Mouse (Mus musculus) neural tube, embryonic 13.5 days (tissue): ENCODE results near the gene Polr1e. TPM values are rescaled to one million over a fixed set of nuclear protein-coding genes. Genes with fewer than 3 reads are reported as not detected.
"Not testable (repeated sequence)": the region's sequence is repeated elsewhere in the genome, so short reads cannot be mapped to it uniquely, and the experiment has no call there.

Experiments used
- ATAC-seq: fragments of 200-750 bp; cut with Nextera tagmentation; 2 replicates; pipeline ENCODE4 v1.8.0; 2017; ENCODE audit warnings: low read depth, mild to moderate bottlenecking, moderate TSS enrichment, moderate library complexity
- H3K27ac ChIP-seq: fragments of 300-500 bp; sonication (generic); replicated peaks from 2 replicates; pipeline ENCODE4 v1.5.1; 2015; ENCODE audit warnings: moderate library complexity, mild to moderate bottlenecking, inconsistent platforms
- H3K27me3 ChIP-seq: fragments of 300-500 bp; sonication (generic); 2 replicates; pipeline ENCODE4 v1.6.1; 2015; ENCODE audit warnings: mild to moderate bottlenecking, inconsistent platforms
- H3K36me3 ChIP-seq: fragments of 300-500 bp; sonication (generic); 2 replicates; pipeline ENCODE4 v1.6.1; 2015; ENCODE audit warnings: mild to moderate bottlenecking, inconsistent platforms
- H3K4me1 ChIP-seq: fragments of 300-500 bp; sonication (generic); replicated peaks from 2 replicates; pipeline ENCODE4 v1.6.1; 2015; ENCODE audit warnings: inconsistent platforms
- H3K4me2 ChIP-seq: fragments of 300-500 bp; sonication (generic); 2 replicates; pipeline ENCODE4 v1.6.1; 2015; ENCODE audit warnings: inconsistent platforms, mild to moderate bottlenecking, moderate library complexity
- H3K4me3 ChIP-seq: fragments of 300-500 bp; sonication (generic); 2 replicates; pipeline ENCODE4 v1.5.1; 2015; ENCODE audit warnings: mild to moderate bottlenecking, inconsistent platforms
- H3K9ac ChIP-seq: fragments of 300-500 bp; sonication (generic); 2 replicates; pipeline ENCODE4 v1.6.1; 2015; ENCODE audit warnings: moderate library complexity, mild to moderate bottlenecking, inconsistent platforms
- H3K9me3 ChIP-seq: fragments of 300-500 bp; sonication (generic); 2 replicates; pipeline ENCODE4 v1.6.1; 2016; ENCODE audit warnings: inconsistent platforms
- WGBS: fragments of 180-500 bp; shearing (Covaris S2); methylation state at CpG from one replicate; pipeline ENCODE4 v1.1.7; 2015; 5-methylcytosine and 5-hydroxymethylcytosine counted together
- polyA plus RNA-seq: library from polyadenylated mRNA; unstranded; fragments of >200 nt; fragmentation: Nextera tagmentation; extraction: Ambion mirVana; gene quantifications from 2 replicates; pipeline ENCODE4 v1.2.1, GENCODE M21; 2015

Gene Polr1e
- polyA plus RNA-seq, 1 experiment from 2014 or later = 45.1 TPM

DNA sequence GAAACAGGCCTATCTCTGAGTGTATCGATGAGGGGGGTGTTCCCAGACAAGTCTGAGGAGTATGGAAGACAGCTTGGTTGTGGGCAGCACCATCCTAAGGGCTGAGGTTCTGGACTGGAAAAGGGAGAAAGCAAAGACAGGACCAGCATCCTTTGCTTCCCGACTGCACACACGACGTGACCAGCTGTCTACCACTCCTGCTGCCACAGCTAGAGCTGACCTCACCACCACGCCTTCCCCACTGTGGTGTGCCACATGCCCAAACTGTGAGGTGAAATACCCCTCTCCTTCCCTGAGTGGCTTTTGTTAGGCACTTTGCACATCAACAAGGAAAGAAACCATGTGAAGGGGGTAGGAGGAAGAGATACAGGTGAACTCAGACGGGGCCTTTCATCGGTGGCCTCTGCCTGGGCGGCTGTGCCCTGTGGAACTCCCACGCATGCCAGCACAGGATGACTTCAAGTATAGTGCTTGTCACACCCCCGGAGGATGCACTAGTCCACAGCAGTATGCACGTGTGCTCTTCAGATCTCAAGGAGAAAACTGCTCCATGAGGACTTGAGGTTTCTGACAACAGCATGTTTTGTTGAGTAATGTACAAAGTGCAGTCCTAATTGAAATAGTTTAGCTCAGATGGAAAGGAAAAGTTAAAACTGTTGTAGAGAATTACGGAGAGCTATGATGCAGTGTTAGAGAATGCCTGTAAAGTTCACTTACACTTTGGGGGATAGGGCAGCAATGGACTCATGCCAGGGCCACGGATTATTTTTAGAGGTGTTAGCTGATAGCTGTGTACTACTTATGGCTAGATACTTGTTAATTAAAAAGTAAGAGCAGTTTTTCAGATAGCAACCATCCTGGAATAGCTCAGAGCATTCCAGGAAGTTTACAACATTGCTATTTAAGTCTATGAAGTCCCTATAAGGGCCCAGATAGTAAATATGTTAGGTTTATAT, 19.4 kb downstream of the Polr1e start:
- Histone ChIP-seq H3K27me3 (no peaks in the 10 kb centered on the region), H3K36me3 (peaks cover 77% of the 10 kb centered on the region)
- WGBS = 87% methylated on average over 13 of the region's 13 CpGs

DNA sequence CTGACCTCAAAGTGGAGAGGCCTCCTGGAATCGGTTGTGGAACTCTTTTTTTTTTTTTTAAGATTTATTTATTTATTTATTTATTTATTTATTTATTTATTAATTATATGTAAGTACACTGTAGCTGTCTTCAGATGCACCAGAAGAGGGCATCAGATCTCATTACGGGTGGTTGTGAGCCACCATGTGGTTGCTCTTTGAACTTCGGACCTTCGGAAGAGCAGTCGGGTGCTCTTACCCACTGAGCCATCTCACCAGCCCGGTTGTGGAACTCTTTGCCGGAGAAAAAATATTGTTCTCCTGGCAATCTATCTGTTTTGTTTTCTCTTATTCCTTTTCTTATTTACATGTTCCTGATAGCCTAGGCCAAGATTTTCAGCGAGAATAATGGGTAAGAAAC, 20.5 kb downstream of the Polr1e start:
- peaks cover 77% of the 10 kb centered on the region for H3K36me3 ChIP-seq
- not testable (repeated sequence) for H3K4me1 ChIP-seq, H3K27ac ChIP-seq, H3K4me3 ChIP-seq, H3K4me2 ChIP-seq, H3K27me3 ChIP-seq, H3K9ac ChIP-seq, ATAC-seq, H3K9me3 ChIP-seq
- 62% methylated on average over 8 of the region's 8 CpGs for WGBS

More for the DNA sequence above, 19.4 kb downstream of the Polr1e start:
- H3K4me1 ChIP-seq = no peaks in the 10 kb centered on the region
- H3K4me2 ChIP-seq = no peak overlapping the region
- no peak overlapping the region for H3K9ac ChIP-seq
- no peak for ATAC-seq
- no peaks in the 10 kb centered on the region for H3K9me3 ChIP-seq
- no peak overlapping the region for H3K27ac ChIP-seq
- H3K4me3 ChIP-seq = no peak overlapping the region

DNA sequence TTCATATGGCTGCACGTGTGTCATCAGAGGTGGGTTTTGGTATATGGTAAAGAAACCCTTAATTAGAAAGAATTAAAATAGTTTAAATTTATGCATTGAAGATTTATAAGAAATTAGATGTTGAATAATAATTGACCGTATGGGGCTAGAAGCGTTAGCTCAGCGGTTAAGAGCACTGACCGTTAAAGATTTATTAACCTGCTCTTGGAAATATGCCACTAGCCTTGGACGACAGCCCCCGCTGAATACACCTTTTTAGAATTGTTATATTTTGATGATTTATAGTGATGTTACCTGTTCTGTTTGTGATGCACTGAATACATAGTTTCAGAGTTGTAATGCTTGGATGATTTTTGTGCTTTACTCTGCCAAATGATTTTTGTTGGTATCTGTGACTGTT, 21.2 kb downstream of the Polr1e start:
- ATAC-seq, H3K4me3 ChIP-seq, H3K4me2 ChIP-seq, H3K4me1 ChIP-seq, H3K9ac ChIP-seq, H3K27ac ChIP-seq, H3K9me3 ChIP-seq, H3K27me3 ChIP-seq: not testable (repeated sequence)
- WGBS = 87% methylated on average over 7 of the region's 7 CpGs
- H3K36me3 ChIP-seq = peaks cover 77% of the 10 kb centered on the region

DNA sequence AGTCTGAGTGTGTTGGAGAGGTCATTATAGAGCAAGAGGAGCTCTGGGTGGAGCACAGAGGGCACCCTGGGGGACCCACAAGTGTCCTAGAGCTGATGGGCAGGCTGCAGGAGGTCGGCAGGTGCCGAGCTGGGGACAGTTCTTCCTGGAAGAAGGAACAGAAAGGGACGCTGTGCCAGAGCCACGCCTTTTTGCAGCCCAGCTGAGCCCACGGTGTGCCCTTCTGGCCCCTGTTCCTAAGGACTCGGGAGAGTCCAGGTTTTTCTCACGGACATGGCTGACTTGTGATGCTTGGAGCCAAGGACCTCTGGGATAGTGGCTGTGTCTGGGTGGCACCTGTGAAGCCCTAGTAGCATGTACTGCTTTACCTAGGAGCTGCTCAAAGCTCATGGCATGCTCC, 22.4 kb downstream of the Polr1e start:
- Histone ChIP-seq H3K36me3 (peaks cover 77% of the 10 kb centered on the region), H3K27me3 (no peaks in the 10 kb centered on the region), H3K9me3 (no peaks in the 10 kb centered on the region), H3K4me1 (no peaks in the 10 kb centered on the region), H3K4me3 (no peak overlapping the region), H3K27ac (no peak overlapping the region), H3K9ac (no peak overlapping the region), H3K4me2 (no peak overlapping the region)
- WGBS = 80% methylated on average over 7 of the region's 7 CpGs
- ATAC-seq = no peak

DNA sequence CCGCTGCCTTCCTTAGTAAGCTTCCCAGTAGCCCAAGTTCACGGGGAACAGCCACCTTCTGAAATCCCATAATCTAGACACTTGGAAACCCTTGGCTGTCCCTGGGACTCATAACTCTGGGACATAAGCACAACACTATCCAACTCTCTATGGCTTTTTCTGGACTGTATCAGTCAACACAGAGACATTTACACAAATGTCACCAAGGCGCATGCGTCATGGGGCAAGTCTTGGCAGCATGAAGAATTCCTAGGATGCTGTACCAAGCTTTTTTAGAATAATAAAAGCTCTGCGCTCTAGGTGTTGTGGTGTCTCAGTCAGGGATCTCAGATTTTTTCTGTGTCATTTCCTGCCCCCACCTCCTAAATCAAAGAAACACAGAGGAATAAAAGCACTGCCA, 28.3 kb downstream of the Polr1e start:
- ATAC-seq = no peak
- WGBS = 94% methylated on average over 5 of the region's 5 CpGs
- Histone ChIP-seq H3K36me3 (peaks cover 84% of the 10 kb centered on the region), H3K4me3 (no peak overlapping the region), H3K9ac (no peak overlapping the region), H3K9me3 (no peaks in the 10 kb centered on the region), H3K4me1 (no peaks in the 10 kb centered on the region), H3K4me2 (no peak overlapping the region), H3K27ac (no peak overlapping the region), H3K27me3 (no peaks in the 10 kb centered on the region)

DNA sequence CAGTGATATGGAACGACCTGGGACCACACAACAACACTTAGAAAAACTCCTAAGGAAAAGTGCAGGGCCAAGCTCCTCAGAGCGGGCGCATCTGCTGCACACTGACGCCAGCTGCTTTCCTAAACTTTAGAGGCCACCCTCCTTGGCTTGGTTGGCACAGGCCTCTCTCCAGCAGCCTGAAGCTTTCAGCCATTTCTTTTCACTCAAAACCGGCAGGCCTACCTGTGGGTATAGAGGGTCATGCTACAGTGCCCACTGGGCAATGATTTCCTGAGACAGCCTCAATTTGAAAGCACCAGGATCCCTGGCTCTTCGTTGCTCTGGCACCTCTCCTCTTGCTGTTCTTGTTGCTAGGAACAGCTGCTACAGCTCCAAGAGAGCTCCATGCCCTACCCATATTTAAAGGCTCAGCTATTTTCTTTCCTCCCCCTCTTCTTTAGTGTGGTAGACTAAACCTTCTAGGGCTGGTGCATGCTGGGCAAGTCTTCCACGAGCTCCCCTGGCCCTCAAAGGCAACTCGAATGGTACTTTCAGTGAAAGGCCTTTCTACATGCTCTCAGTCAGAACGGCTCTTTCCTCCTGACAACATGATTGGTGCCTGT, 29.0 kb downstream of the Polr1e start:
- ATAC-seq = no peak
- no peak overlapping the region for H3K27ac ChIP-seq
- peaks cover 80% of the 10 kb centered on the region for H3K36me3 ChIP-seq
- H3K9me3 ChIP-seq = no peaks in the 10 kb centered on the region
- 84% methylated on average over 9 of the region's 9 CpGs for WGBS
- no peak overlapping the region for H3K4me3 ChIP-seq
- no peak overlapping the region for H3K4me2 ChIP-seq
- H3K9ac ChIP-seq = no peak overlapping the region
- H3K4me1 ChIP-seq = no peaks in the 10 kb centered on the region
- no peaks in the 10 kb centered on the region for H3K27me3 ChIP-seq

DNA sequence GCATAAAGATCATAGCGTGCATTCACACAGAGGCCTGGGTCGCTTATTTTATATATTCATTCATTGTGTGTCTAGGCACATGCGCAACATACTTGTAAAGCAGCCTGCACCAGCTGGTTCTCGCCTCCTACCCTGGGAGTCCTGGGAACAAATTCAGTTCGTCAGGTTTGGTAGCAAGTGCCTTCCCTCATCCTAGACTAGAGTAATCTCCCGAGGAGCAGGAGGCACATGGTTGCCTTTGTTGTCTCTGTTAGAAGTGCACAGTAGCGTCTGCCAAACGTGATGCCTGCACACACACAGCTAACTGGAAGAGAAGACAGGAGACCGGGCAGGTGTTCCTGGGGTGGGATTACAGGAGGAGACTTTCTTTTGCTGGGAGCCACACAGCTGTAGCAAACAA, 29.6 kb downstream of the Polr1e start:
- WGBS = 75% methylated on average over 9 of the region's 9 CpGs
- no peak for ATAC-seq

DNA sequence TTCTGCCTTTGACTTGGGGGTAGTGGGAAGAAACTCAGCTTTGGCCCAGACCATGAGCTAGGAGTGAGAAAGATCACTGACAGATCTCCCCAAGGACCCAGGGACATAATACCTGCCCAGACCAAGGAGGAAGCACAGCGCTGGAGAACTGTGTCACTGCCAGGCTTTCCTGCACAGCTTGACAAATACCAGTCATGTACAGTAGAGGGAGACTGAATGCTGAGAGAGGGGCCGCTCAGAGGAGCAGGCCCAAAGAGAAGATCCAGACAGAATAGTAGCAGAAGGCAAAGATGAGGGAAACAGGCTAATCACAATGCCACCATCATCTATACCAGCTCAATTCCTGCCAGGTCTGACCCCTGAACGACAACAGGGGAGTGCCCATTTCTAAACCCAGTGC, 36.5 kb downstream of the Polr1e start:
- no peak overlapping the region for H3K27ac ChIP-seq
- ATAC-seq = no peak
- no peaks in the 10 kb centered on the region for H3K27me3 ChIP-seq
- no peaks in the 10 kb centered on the region for H3K4me1 ChIP-seq
- WGBS = 60% methylated on average over 3 of the region's 3 CpGs
- H3K4me2 ChIP-seq = no peak overlapping the region
- H3K36me3 ChIP-seq = peaks cover 61% of the 10 kb centered on the region
- H3K9me3 ChIP-seq = no peaks in the 10 kb centered on the region
- H3K4me3 ChIP-seq = no peak overlapping the region
- no peak overlapping the region for H3K9ac ChIP-seq

More for the DNA sequence above, 29.6 kb downstream of the Polr1e start:
- H3K36me3 ChIP-seq = peaks cover 76% of the 10 kb centered on the region
- no peak overlapping the region for H3K27ac ChIP-seq
- H3K4me3 ChIP-seq = no peak overlapping the region
- H3K4me1 ChIP-seq = no peaks in the 10 kb centered on the region
- H3K9me3 ChIP-seq = no peaks in the 10 kb centered on the region
- H3K27me3 ChIP-seq = no peaks in the 10 kb centered on the region
- H3K4me2 ChIP-seq = no peak overlapping the region
- H3K9ac ChIP-seq = no peak overlapping the region

DNA sequence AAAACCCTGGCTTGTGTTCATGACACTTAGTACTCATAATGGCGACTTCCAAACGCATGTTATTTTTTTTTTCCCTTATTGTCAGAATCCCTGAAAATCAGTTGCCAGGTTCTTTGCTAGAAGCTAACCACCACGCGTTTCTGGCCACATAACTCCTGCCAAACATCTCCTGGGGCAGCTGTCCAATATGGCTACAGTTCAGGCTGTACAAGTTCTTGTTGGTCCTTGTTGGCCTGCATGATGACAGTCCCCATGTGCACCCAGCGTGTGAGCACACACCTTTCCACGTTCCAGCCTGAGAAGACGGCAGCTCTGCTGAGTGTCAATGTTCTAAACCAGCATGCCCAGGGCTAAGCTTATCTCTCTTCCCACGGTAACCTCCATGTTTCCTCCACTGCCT, 37.1 kb downstream of the Polr1e start:
- Histone ChIP-seq H3K36me3 (peaks cover 61% of the 10 kb centered on the region), H3K27me3 (no peaks in the 10 kb centered on the region), H3K9ac (no peak overlapping the region), H3K9me3 (no peaks in the 10 kb centered on the region), H3K4me2 (no peak overlapping the region), H3K27ac (no peak overlapping the region), H3K4me1 (no peaks in the 10 kb centered on the region), H3K4me3 (no peak overlapping the region)
- 89% methylated on average over 8 of the region's 8 CpGs for WGBS
- ATAC-seq = no peak

DNA sequence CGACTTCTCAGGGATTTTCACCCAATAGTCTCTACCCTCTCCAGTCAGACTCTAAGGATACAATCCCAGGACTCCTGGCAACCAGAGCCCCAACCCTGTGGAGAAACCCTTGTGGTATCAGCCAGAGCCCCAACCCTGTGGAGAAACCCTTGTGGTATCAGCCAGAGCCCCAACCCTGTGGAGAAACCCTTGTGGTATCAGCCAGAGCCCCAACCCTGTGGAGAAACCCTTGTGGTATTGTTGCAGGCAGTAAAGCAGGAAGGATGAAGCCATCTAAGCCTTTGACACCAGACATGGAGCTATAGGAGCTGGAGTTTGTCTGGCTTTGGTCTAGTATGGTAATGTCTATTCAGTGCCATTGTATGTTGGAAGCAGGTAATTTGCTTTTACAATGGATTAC, 45.5 kb downstream of the Polr1e start:
- WGBS = 89% methylated on average over 1 of the region's 1 CpGs
- H3K4me2 ChIP-seq, H3K9me3 ChIP-seq, H3K9ac ChIP-seq, H3K4me3 ChIP-seq, H3K27ac ChIP-seq, H3K27me3 ChIP-seq, ATAC-seq: not testable (repeated sequence)
- peaks cover 35% of the 10 kb centered on the region for H3K36me3 ChIP-seq
- peaks cover 17% of the 10 kb centered on the region for H3K4me1 ChIP-seq

DNA sequence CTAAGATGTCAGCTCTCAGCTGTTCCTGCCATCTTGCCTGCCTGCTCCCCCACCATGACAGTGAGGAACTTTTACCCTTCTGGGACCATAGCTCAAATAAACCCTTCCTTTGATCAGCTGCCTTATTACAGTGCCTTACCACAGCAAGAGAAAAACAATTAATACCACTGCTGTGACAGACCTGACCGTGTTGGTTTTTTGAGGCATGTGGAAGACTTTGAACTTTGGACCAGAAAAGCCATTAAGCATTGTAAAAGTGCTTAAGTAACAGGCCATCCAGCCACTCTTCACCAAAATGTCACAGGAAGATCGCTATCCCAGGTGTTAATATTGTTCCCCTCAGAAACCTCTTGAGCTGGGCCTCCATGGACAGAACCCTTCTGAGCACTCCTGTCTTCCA, 46.2 kb downstream of the Polr1e start:
- no peaks in the 10 kb centered on the region for H3K9me3 ChIP-seq
- no peak for ATAC-seq
- H3K4me3 ChIP-seq = no peak overlapping the region
- no peak overlapping the region for H3K9ac ChIP-seq
- peaks cover 27% of the 10 kb centered on the region for H3K36me3 ChIP-seq
- H3K4me1 ChIP-seq = peaks cover 25% of the 10 kb centered on the region
- no peak overlapping the region for H3K4me2 ChIP-seq
- H3K27me3 ChIP-seq = no peaks in the 10 kb centered on the region
- WGBS = 84% methylated on average over 2 of the region's 2 CpGs
- H3K27ac ChIP-seq = no peak overlapping the region

DNA sequence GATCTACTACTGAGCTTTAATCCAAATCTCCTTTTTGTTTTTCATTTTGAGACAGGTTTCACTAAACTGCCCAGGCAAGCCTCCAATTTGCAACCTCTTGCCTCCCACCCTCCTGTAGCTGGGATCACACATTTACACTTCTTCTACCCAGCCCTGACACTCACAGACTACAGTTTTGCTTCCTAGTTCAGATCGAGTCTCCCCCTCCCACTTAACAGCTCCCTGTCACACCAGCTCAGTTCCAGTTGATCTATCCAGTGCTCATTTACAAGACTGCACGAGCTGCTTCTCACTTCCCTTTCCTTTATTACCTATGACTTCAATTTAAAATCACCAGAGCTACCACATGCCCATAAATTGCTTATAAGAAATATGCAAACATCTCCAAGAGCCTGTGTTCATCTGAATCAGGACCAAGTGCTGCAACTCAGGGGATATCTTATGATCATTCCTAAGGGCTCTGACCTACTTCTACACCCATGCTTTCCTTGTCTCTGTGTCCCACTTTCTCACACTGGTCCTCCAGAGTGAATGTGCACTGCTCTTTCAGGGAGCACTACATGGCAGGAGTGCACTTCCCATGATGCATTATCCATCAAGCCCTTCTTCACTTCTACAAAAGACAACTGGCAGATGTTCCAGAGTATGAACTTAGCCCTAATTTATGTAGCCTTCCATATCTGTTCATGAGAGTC, 47.8 kb downstream of the Polr1e start:
- no peak overlapping the region for H3K9ac ChIP-seq
- peaks cover 11% of the 10 kb centered on the region for H3K36me3 ChIP-seq
- H3K27me3 ChIP-seq = no peaks in the 10 kb centered on the region
- no peak overlapping the region for H3K27ac ChIP-seq
- no peak for ATAC-seq
- H3K9me3 ChIP-seq = no peaks in the 10 kb centered on the region
- H3K4me1 ChIP-seq = peaks cover 33% of the 10 kb centered on the region
- no peak overlapping the region for H3K4me2 ChIP-seq
- WGBS = 57% methylated on average over 2 of the region's 2 CpGs
- H3K4me3 ChIP-seq = no peak overlapping the region
